Mouse (Mus musculus) adrenal gland, postnatal 36 days (tissue): ENCODE data around the gene Stat2. TPM values are rescaled to one million over a fixed set of nuclear protein-coding genes. Genes with fewer than 3 reads are reported as not detected.
A peak's percentile ranks its signal among the peaks of the same experiment; 100 is the strongest.
"Not testable (repeated sequence)": the region's sequence is repeated elsewhere in the genome, so short reads cannot be mapped to it uniquely, and the experiment has no call there.

Source experiments
- DNase-seq, 2 experiments: peaks; one replicate each; pipeline ENCODE4 v3.0.0; 2021; ENCODE audit warnings: mixed read lengths in 1 of 2
- total RNA-seq, 2 experiments: library from RNA; stranded (reverse); gene quantifications; 2 replicates each; pipeline ENCODE4 v1.2.3; 2021

Stat2 gene
- total RNA-seq, 2 experiments from 2014 or later: 32.9 to 33.6 TPM

GRCm38 (mm10) chr10:128258953-128259352 is 11.4 kb upstream of the Stat2 start:
- no peak for DNase-seq

DNA sequence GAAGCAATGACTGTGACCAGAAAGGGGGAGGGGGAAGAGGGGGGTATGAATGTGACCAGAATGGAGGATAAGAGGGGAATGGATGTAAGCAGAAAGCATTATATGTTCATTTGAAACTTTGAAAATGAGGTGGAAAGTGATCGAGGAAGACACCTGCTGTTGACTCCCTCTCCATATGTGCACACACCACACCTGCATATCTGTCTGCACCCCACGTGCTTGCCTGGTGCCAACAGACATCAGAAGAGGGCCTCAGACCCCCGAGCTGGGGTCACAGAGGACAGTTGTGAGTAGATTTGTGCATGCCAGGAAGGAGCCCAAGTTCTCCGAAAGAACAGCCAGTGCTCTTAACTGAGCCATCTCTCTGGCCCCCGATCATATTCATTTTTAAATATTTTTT is 10.4 kb upstream of the Stat2 start:
- no peak for DNase-seq

- not testable (repeated sequence) for DNase-seq
These were observed 10.0 kb upstream of the Stat2 start for GRCm38 (mm10) chr10:128260376-128260775.

GRCm38 (mm10) chr10:128262300-128262699 is 8.1 kb upstream of the Stat2 start:
- DNase-seq: no peak

DNA sequence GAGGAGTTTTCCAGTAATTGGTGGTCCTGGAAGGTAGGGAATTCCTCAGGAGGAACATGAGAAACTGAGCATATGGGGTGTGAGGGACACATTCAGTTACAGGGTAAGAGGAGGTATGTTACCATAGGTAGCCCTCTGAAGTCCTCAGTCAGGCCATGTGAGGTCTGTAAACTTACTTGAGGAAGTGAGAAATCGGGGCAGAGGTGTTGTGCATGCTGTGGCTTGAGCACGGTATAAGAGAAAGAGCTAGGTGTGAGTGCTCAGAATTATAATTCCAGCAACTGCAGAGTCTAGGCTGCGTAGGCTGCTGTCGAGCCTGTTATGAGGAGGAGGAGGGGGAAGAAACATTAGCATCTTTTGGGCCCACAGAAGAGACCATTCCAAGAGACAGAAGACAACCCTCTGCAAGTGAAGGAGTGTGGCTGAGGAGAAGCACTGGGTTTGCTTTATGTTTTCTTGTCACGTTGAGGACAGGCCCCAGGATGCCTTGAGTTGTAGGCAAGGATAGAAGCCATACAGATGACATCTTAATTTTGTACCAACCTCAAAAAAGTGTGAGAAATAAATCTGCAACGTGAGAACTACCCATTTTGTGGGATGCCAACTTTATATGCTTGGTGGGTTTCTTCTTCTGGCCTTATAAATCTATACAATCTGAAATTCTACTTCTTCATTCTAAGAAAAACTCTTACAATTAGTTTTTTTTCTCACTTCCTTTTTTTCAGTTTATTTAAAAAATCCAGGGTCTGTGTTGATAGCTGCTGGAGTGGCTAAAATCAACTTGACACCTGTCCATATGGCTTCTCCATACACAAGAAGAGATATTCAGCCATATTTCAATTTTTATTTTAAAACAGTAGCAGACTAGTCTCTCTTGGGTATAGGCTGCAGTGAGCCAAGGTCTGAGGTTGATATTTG is 6.7 kb upstream of the Stat2 start:
- DNase-seq: no peak

DNA sequence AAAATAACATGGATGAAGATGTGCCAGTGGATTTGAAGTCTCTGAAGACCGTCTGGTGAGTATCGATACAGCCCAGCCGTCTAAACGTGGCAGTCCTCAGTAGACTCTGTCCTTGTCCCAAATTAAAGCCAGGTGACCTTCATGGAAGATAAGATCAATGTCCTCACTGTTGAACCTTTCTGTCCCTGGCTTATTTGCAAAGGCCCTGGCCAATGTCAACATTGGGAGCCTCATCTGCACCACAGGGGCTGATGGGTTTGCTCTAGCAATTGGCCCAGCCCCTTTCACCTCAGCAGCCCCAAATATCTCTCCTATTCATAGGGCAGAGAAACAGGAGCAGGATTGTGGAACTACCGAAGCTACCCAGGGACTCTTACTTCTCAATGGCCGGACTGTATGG is 2.0 kb upstream of the Stat2 start, which contains the start of gene Apof:
Gene Apof, plus strand, starts transcription at position 301 of the 400 bp plus-strand sequence.
- peak in 1 of 2 experiments; percentile 48 for DNase-seq

DNA sequence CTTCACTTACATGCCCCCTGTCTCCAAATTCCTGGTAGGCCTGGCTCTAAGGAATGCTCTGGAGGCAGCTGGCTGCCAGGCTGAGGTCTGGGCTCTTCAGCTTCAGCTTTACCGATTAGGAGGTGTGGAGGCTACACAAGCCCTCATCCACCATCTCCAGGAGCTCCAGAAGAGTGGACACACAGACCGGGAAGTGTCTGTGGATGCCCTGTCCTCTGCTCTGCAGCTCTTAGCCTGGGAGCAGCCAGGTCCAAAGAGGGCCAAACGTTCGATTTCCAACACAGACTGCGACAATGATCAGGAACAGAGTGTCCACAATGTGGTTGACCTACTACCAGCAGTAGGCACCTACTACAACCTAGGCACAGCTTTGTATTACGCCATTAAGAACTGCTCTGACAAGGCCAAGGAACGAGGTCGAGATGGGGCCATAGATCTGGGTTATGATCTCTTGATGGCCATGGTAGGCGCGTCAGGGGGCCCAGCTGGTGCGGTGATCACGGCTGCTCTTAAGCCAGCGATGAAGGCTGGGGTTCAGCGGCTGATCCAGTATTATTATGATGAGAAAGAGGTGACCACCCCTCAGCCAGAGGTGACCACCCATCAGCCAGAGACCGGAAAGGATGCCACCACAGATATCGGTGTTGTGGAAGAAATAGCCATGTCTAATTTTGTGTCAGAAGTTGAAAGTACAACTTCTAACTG is 1.0 kb upstream of the Stat2 start:
- DNase-seq: no peak

DNA sequence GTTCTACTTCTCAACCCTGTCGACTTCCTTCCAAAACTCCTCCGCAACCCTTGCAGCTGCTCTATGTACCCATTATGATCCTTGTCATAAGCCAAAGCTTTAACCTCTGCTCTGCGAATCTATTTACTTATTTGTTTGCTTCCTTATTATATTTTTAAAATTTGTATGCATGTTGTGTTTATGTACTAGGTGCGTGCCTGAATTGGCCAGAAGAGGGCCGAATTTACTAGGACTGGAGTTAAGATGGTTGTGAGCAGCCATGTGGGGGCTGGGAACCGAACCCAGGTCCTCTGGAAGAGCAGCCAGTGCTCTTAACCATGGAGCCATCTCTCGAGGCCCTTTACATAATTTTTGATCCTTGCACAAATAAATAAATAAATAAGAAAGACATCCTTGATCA is 507 bp downstream of the Stat2 start:
- no peak for DNase-seq

- peak in 1 of 2 experiments; percentile 34 for DNase-seq
These were observed 1.5 kb downstream of the Stat2 start for GRCm38 (mm10) chr10:128271883-128272282.

DNA sequence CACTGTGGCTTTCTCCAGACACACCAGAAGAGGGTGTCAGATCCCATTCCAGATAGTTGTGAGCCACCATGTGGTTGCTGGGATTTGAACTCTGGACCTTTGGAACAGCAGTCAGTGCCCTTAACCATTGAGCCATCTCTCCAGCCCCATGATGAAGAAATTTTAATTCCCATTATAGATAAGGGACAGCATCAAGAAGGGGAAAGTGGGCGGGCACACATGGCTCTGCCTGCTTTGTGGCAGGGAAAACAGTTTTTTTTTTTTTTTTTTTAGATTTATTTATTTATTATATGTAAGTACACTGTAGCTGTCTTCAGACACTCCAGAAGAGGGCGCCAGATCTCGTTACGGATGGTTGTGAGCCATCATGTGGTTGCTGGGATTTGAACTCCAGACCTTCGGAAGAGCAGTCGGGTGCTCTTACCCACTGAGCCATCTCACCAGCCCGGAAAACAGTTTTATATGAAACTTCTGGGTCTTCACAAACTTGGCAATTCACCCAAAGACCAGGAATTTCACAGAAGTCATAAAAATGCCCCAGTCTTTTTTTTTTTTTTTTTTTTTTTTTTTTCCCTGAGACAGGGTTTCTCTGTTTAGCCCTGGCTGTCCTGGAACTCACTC is 2.6 kb downstream of the Stat2 start:
- not testable (repeated sequence) for DNase-seq

GRCm38 (mm10) chr10:128275374-128275773 is 5.0 kb downstream of the Stat2 start:
- DNase-seq: not testable (repeated sequence)

DNA sequence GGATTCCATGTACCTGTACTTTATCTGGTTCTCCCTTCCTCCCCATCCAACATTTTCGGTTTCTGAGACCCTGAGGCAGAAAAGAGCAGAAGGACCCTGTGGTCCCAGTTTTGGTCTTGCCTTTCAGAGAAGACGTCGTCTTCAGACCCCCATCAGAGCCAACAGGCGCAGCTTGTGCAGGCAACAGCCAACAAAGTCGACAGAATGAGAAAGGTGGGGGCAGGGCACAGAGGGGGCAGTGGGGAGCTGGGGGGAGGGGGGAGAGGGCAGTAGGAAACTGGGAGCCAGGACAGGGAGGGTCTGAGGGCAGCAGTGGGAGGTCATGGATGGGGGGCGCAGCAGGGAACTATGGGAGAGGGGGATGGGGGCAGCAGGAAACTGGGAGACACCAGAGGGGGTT is 7.8 kb downstream of the Stat2 start:
- no peak for DNase-seq

DNA sequence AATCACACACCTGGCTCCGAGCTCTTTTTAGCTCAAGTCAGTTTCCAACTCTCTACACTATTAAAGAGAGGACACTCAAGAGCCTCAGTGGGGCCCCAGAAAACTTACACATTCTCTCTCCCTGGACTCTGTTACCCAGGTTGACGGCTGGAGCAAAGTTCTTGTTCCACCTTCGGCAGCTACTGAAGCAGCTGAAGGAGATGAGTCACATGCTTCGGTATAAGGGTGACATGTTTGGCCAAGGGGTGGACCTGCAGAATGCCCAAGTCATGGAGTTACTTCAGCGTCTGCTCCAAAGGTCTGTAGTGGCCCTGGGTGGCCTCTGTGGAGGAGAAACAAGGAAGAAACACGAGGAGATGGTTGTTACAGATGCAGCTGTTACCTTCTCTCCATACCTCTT is 10.6 kb downstream of the Stat2 start:
- DNase-seq: no peak

DNA sequence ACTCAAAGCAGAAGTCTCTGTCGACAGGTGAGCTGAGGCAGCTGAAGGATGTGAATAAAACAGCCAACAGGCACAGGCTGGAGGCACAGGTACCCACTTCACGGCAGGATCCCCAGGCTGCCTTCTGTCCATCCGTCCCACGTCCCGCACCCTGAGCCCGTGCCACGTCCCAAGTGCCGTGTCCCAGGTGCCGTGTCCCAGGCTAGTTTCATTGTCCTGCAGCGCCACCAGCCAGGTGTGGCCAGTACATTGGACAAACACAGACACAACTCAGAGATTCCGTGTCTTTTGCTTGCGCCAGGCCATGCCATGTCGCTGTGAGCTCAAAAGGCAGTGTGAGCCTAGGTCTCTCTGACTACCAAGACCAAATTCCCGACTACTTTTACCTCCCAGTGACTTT is 11.3 kb downstream of the Stat2 start:
- DNase-seq: no peak

- DNase-seq: peak in 1 of 2 experiments; percentile 34
These were observed 12.6 kb downstream of the Stat2 start for GRCm38 (mm10) chr10:128282886-128283450.

GRCm38 (mm10) chr10:128283604-128284579 is 13.5 kb downstream of the Stat2 start:
- DNase-seq: peak; percentile 68 to 78

DNA sequence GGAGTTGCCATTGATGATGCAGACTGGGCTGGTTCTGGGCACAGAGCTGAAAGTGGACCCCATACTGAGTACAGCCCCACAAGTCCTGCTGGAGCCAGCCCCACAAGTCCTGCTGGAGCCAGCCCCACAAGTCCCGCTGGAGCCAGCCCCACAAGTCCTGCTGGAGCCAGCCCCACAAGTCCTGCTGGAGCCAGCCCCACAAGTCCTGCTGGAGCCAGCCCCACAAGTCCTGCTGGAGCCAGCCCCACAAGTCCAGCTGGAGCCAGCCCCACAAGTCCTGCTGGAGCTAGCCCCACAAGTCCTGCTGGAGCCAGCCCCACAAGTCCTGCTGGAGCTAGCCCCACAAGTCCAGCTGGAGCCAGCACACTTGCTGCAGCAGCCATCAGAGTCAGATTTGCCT is 20.2 kb downstream of the Stat2 start:
- DNase-seq: not testable (repeated sequence)

- DNase-seq: no peak
These were observed 26.2 kb downstream of the Stat2 start for GRCm38 (mm10) chr10:128296370-128297090.

- DNase-seq: peak; percentile 55 to 70
These were observed 26.9 kb downstream of the Stat2 start for GRCm38 (mm10) chr10:128297221-128297620.

- DNase-seq: peak; percentile 32 to 52
These were observed 27.3 kb downstream of the Stat2 start for GRCm38 (mm10) chr10:128297622-128298021.
